Mouse (Mus musculus) embryonic facial prominence, embryonic 12.5 days (tissue): ENCODE results near the gene Mybph. TPM values are rescaled to one million over a fixed set of nuclear protein-coding genes. Genes with fewer than 3 reads are reported as not detected.

Source experiments
- ATAC-seq: fragments of 200-750 bp; cut with Nextera tagmentation; 2 replicates; pipeline ENCODE4 v1.8.0; 2017; ENCODE audit not compliant: insufficient number of reproducible peaks, insufficient read depth, low FRiP score, low TSS enrichment
- H3K27ac ChIP-seq: fragments of 300-500 bp; sonication (generic); 2 replicates; pipeline ENCODE4 v1.5.1; 2016; ENCODE audit warnings: mild to moderate bottlenecking
- H3K27me3 ChIP-seq: fragments of 300-500 bp; sonication (generic); 2 replicates; pipeline ENCODE4 v1.6.1; 2016; ENCODE audit warnings: mild to moderate bottlenecking, moderate library complexity
- H3K36me3 ChIP-seq: fragments of 300-500 bp; sonication (generic); 2 replicates; pipeline ENCODE4 v1.6.1; 2016; ENCODE audit warnings: mild to moderate bottlenecking
- H3K4me1 ChIP-seq: fragments of 300-500 bp; sonication (generic); 2 replicates; pipeline ENCODE4 v1.6.1; 2016
- H3K4me2 ChIP-seq: fragments of 300-500 bp; sonication (generic); replicated peaks from 2 replicates; pipeline ENCODE4 v1.6.1; 2016; ENCODE audit warnings: mild to moderate bottlenecking, moderate library complexity
- H3K4me3 ChIP-seq: fragments of 300-500 bp; sonication (generic); 2 replicates; pipeline ENCODE4 v1.5.1; 2016; ENCODE audit warnings: mild to moderate bottlenecking
- H3K9ac ChIP-seq: fragments of 300-500 bp; sonication (generic); 2 replicates; pipeline ENCODE4 v1.6.1; 2016; ENCODE audit warnings: mild to moderate bottlenecking, moderate library complexity
- H3K9me3 ChIP-seq: fragments of 300-500 bp; sonication (generic); 2 replicates; pipeline ENCODE4 v1.6.1; 2016; ENCODE audit warnings: mild to moderate bottlenecking, moderate library complexity
- WGBS: fragments of 180-500 bp; shearing (Covaris S2); methylation state at CpG from one replicate; pipeline ENCODE4 v1.1.7; 2016; 5-methylcytosine and 5-hydroxymethylcytosine counted together
- polyA plus RNA-seq: library from polyadenylated mRNA; unstranded; fragments of >200 nt; fragmentation: Nextera tagmentation; extraction: Ambion mirVana; gene quantifications from 2 replicates; pipeline ENCODE4 v1.2.1, GENCODE M21; 2016

Mybph gene
- polyA plus RNA-seq, 1 experiment from 2014 or later = 28.3 TPM

DNA sequence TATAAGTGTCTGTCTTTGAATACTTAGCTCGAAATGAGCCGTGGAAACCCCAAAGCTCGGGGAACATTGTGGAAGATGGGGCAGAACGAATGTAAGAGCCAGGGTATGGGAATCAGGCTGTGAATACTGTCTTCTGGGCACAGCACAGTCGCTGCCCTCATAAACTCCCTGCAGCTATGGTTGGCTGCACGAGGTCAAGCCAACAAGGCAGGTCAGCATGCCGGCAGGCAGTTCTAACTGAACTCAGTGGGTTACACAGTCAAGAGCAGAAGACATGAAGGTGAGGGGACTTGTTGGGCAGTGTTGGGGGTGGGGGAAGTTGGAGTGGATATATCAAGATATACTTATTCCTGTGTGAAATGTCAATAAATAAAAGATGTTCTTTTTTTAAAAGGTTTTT lies 21.8 kb downstream of the Mybph start:
- no peak overlapping the region for H3K4me3 ChIP-seq
- peaks cover 24% of the 10 kb centered on the region for H3K4me1 ChIP-seq
- no peaks in the 10 kb centered on the region for H3K9me3 ChIP-seq
- no peaks in the 10 kb centered on the region for H3K27me3 ChIP-seq
- H3K9ac ChIP-seq = no peak overlapping the region
- H3K4me2 ChIP-seq = no peak overlapping the region
- no peaks in the 10 kb centered on the region for H3K36me3 ChIP-seq
- no peak overlapping the region for H3K27ac ChIP-seq
- ATAC-seq = no peak
- 56% methylated on average over 7 of the region's 7 CpGs for WGBS

DNA sequence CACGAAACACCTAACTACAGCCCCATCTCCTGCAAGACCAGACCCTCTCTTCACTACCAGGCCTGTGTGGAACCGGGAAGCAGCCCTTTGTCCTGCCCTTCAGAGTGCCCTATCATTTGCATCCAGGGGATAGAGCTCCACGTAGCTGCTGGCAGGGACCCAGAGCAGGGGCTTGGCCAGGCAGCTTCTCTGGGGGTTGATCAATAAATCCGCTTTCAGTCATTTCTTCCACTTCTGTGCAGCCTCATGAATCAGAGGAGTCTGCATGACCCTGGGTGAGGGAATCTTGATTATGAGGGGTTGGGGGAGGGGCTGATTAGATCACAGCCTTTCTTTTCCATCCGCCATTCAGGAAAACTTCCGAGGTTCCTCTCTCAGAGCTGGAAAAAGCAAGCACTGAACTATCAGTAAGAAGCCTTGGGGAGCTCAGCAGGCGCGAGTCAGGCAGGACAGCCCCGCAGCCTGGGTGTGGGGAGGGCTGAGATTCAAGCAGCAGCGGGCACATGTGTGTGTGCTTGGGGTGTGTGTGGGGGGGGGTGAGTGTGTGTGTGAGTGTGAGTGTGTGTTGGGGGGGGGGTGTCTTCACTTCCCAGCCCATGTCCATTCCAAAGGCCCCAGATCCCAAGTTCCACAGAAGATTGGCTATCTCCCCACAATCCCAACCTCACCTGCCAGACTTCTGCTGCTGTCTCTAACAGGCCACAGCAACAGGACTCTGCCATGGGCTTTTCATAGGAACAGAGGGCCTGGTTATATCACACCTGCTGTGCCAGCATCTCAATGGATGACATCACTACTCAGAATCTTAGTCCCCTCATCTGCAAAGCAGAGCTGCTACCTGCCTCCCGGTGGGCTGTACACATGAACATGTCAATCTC lies 22.7 kb downstream of the Mybph start:
- WGBS = 31% methylated on average over 11 of the region's 11 CpGs
- Histone ChIP-seq H3K9me3 (no peaks in the 10 kb centered on the region), H3K4me2 (no peak overlapping the region), H3K36me3 (no peaks in the 10 kb centered on the region), H3K9ac (no peak overlapping the region), H3K27me3 (no peaks in the 10 kb centered on the region), H3K4me3 (no peak overlapping the region), H3K27ac (no peak overlapping the region), H3K4me1 (peaks cover 17% of the 10 kb centered on the region)
- ATAC-seq = no peak

DNA sequence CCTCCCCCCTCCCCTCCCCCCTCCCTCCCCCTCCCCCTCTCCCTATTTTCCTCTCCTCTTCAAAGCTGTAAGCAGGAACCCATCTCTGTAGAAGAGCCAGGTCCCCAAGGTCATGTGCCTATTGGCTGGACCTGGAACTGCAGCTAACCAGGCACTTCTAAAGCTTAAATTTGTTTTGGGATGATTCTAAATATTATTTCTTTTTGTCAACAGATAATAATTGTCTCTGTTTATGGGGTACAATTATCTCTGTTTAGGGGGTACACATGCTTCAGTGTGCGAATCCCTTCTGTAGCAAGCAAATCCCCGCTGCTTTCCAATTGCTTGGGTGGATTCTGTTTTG lies 23.4 kb downstream of the Mybph start:
- Histone ChIP-seq H3K27me3 (no peaks in the 10 kb centered on the region), H3K4me1 (peaks cover 11% of the 10 kb centered on the region), H3K4me2 (no peak overlapping the region), H3K9me3 (no peaks in the 10 kb centered on the region), H3K4me3 (no peak overlapping the region), H3K36me3 (no peaks in the 10 kb centered on the region), H3K9ac (no peak overlapping the region), H3K27ac (no peak overlapping the region)
- 84% methylated on average over 2 of the region's 2 CpGs for WGBS
- no peak for ATAC-seq

- ATAC-seq = no peak
- H3K9ac ChIP-seq = no peak overlapping the region
- H3K27me3 ChIP-seq = no peaks in the 10 kb centered on the region
- 67% methylated on average over 12 of the region's 12 CpGs for WGBS
- H3K4me3 ChIP-seq = no peak overlapping the region
- H3K36me3 ChIP-seq = no peaks in the 10 kb centered on the region
- no peaks in the 10 kb centered on the region for H3K9me3 ChIP-seq
- no peak overlapping the region for H3K27ac ChIP-seq
- H3K4me2 ChIP-seq = no peak overlapping the region
- peaks cover 6% of the 10 kb centered on the region; the same call in 1 of the 2 replicates for H3K4me1 ChIP-seq
Observed at GRCm38 (mm10) chr1:134217028-134217481, 23.8 kb downstream of the Mybph start.

GRCm38 (mm10) chr1:134217942-134218341 lies 24.7 kb downstream of the Mybph start:
- H3K9ac ChIP-seq = no peak overlapping the region
- 0 out of 2 replicates have a peak, but pooled peaks cover 5% of the 10 kb centered on the region for H3K4me1 ChIP-seq
- no peak for ATAC-seq
- no peaks in the 10 kb centered on the region for H3K36me3 ChIP-seq
- no peak overlapping the region for H3K4me2 ChIP-seq
- 75% methylated on average over 3 of the region's 3 CpGs for WGBS
- no peak overlapping the region for H3K4me3 ChIP-seq
- H3K9me3 ChIP-seq = no peaks in the 10 kb centered on the region
- no peaks in the 10 kb centered on the region for H3K27me3 ChIP-seq
- H3K27ac ChIP-seq = no peak overlapping the region

DNA sequence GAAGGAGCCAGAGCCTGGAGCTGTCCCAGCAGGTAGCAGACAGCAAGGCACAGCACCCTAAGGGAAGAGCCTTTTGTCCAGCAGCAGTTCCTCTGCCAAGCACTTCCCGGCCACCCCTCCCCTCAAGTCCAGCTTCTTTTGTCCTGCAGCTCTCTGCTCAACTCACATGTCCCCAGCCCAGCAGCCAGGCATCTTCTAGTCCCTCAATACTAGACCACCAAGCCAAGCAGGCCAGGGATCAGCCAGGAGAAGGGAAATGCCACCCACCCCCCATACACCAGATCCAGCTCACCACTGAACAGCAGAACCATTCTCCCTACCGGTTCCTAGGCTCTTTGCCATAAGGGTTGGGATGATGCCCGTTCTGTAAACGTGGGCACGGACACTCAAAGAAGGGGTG lies 26.4 kb downstream of the Mybph start:
- no peak overlapping the region for H3K4me2 ChIP-seq
- H3K4me3 ChIP-seq = no peak overlapping the region
- H3K27ac ChIP-seq = no peak overlapping the region
- no peaks in the 10 kb centered on the region for H3K36me3 ChIP-seq
- no peak for ATAC-seq
- WGBS = 80% methylated on average over 5 of the region's 5 CpGs
- no peak overlapping the region for H3K9ac ChIP-seq
- no peaks in the 10 kb centered on the region for H3K9me3 ChIP-seq
- 0 out of 2 replicates have a peak, but pooled peaks cover 5% of the 10 kb centered on the region for H3K4me1 ChIP-seq
- H3K27me3 ChIP-seq = no peaks in the 10 kb centered on the region

GRCm38 (mm10) chr1:134221172-134221571 lies 27.9 kb downstream of the Mybph start:
- Histone ChIP-seq H3K36me3 (no peaks in the 10 kb centered on the region), H3K9ac (no peak overlapping the region), H3K4me3 (no peak overlapping the region), H3K27ac (no peak overlapping the region), H3K27me3 (no peaks in the 10 kb centered on the region), H3K4me2 (no peak overlapping the region), H3K9me3 (no peaks in the 10 kb centered on the region), H3K4me1 (0 out of 2 replicates have a peak, but pooled peaks cover 5% of the 10 kb centered on the region)
- 89% methylated on average over 1 of the region's 1 CpGs for WGBS
- ATAC-seq = no peak

DNA sequence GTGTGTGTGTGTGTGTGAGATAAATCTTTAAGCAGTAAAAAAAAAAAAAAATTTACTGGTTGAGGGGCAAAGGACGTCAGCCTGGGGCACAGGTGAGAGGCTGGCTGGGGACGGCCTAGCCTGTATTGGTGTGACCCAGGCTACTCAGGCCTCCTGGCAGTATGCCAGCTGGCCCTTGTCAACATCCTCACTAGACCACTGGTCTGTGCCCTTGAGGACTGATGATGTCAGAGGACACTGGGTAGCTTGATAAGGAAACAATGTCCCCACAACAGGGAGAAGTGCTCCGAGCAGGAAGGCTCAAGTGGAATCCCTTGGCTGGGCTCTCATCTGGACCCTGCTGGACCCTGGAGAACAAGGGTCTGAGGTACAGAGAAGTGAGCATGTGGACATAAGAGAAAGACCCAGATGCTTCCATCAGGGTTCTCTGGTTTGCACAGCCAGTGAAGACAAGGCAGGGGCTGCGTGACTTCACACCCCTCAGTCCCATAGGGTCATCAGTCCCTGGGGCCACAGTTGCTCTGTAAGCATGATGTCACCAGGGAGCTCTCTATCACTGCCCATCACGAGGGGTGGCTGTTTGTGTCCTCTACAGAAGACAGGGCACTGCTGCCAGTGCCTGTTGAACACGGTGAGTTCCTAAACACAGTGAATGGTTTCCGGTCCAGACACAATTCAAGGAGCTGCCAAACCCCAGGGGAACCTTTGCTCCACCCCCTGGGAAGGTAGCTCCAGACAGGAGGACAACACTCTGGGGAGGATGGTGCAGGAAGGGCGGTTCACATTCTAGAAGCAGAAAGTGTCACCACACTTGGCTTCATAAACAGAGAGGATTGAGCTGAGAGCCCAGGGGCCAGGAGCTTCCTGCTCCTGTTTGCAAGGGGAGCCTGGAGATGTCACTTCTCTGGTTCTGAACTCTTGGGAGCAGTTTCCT lies 29.1 kb downstream of the Mybph start:
- H3K27ac ChIP-seq = no peak overlapping the region
- H3K36me3 ChIP-seq = no peaks in the 10 kb centered on the region
- H3K9me3 ChIP-seq = no peaks in the 10 kb centered on the region
- WGBS = 57% methylated on average over 8 of the region's 8 CpGs
- ATAC-seq = no peak
- H3K27me3 ChIP-seq = no peaks in the 10 kb centered on the region
- no peak overlapping the region for H3K9ac ChIP-seq
- no peak overlapping the region for H3K4me3 ChIP-seq
- H3K4me2 ChIP-seq = no peak overlapping the region
- H3K4me1 ChIP-seq = 0 out of 2 replicates have a peak, but pooled peaks cover under 1% of the 10 kb centered on the region

DNA sequence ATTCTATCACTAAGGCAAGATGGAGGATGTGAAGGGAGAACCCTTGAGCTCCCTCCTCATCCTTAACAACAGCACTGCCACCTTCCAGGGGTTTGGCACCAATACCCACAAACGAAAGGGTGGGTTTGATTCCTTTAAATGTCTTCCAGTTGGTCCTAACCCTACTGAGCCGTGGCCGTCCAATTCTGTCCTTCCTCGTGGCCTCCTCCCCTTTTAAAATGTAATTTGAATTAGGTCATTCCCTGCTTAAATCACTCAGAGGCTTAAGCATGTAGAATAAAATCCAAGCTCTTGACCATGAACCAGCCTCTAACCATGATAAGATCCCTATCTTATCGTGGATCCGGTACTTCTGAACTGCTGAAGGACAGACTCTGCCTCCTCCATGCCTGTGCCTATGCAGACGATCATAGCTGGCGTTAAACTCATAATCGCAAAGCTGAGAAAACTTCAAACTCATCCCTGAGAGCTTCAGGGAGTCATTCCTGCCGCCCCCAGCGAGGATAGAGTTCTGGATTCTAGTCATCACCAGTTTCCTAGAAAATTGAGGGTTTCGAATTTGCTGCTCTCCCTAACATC lies 31.5 kb downstream of the Mybph start:
- H3K36me3 ChIP-seq = no peaks in the 10 kb centered on the region
- WGBS = 86% methylated on average over 12 of the region's 12 CpGs
- H3K9me3 ChIP-seq = no peaks in the 10 kb centered on the region

DNA sequence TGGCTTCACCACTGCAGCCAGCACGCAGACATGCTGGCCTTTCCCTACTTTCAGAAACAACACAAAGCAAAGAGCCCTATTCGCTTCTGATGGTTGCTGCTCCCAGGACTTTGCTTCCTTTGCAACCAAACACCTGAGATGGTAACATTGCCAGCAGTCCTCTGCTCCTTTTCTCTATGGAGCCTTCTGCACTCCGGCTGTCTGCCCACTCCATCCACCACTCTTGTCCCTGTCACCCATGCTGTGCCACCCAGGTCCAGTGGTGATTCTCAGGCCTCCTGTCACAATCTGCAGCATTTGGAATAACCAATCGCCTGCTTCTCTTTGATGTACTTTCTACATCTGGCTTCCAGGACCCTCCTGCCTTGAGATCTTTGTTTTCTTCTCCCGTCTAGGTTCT lies 32.1 kb downstream of the Mybph start:
- Histone ChIP-seq H3K4me1 (no peaks in the 10 kb centered on the region), H3K27ac (no peak overlapping the region), H3K27me3 (no peaks in the 10 kb centered on the region), H3K9me3 (no peaks in the 10 kb centered on the region), H3K4me2 (no peak overlapping the region), H3K9ac (no peak overlapping the region), H3K4me3 (no peak overlapping the region), H3K36me3 (no peaks in the 10 kb centered on the region)
- ATAC-seq = no peak
- WGBS = 89% methylated on average over 5 of the region's 5 CpGs

More for the DNA sequence above, 31.5 kb downstream of the Mybph start:
- Histone ChIP-seq H3K27ac (no peak overlapping the region), H3K4me1 (no peaks in the 10 kb centered on the region), H3K9ac (no peak overlapping the region), H3K4me2 (no peak overlapping the region), H3K27me3 (no peaks in the 10 kb centered on the region), H3K4me3 (no peak overlapping the region)
- ATAC-seq = no peak

DNA sequence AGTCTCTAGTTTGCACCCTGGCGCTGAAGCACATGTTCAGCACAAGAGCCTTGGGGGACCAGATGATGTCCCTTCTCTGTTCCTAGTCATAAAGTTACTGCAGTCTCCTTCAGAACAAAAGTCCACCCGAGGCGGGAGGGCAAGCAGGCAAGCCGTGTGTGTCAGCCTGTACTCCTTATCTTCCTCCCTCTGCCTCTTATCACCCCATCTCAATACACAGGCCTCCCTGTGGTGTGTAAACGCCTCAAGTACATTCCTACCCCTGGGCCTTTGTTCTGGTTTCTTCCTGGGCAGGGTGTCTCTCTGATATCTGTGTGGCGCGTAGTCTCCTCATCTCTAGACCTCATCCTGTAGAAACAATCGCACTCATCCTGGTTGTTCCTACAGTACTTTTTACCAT lies 33.5 kb downstream of the Mybph start:
- no peak overlapping the region for H3K27ac ChIP-seq
- H3K36me3 ChIP-seq = no peaks in the 10 kb centered on the region
- H3K9me3 ChIP-seq = no peaks in the 10 kb centered on the region
- H3K4me3 ChIP-seq = no peak overlapping the region
- WGBS = 83% methylated on average over 8 of the region's 8 CpGs
- no peak overlapping the region for H3K9ac ChIP-seq
- ATAC-seq = no peak
- H3K4me1 ChIP-seq = no peaks in the 10 kb centered on the region
- no peaks in the 10 kb centered on the region for H3K27me3 ChIP-seq
- no peak overlapping the region for H3K4me2 ChIP-seq
